Mouse (Mus musculus): ENCODE data around the gene Cdk17. TPM values are rescaled to one million over a fixed set of nuclear protein-coding genes. Genes with fewer than 3 reads are reported as not detected.

Gene Cdk17
- 50.6 and 60.3 TPM in 2 replicates for polyA plus RNA-seq (2012; rRNA removed)

GRCm38 (mm10) chr10:93160807-93161510 lies at the start of gene Cdk17:
Gene Cdk17, plus strand, starts transcription at chr10:93160875.

DNA sequence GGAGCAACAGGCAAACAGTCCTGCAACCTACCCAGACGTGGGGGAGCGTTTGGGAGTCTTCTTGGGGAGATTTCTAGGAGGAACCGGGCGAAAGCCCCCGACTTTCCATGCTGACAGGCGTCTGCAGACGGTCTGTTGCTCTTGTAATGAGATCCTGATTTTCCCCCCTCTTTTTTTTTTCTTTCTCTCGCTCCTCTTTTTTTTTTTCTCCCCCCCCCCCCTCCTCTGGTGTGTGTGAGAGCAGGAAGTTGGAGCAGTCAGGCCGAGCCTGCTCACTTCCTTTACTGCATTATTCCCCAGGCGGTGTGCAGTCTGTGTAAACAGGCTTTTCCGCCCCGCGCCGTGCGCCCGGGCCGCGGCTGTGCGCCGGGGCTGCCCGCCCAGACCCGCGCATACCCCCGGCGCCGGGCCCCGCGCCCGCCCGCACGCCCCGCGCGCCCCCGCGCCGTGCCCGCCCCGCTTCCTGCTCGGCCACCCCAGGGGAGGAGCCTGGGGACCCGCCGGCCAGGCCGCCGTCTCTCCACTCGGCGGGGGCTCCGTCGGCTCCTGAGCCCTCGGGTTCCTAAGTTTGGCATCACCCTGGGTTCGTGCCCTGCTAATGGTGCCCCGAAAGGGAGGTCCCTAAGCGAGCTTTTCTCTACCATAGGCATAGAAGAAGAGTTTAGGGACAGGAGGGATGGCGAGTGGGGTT lies 150.2 kb downstream of the Cdk17 start, which contains the start of gene Elk3:
Gene Elk3 (minus strand): TSS at position 415 of the 691 bp plus-strand sequence.

Other genes with a start within 250 kb of the Cdk17 start
- gene Cfap54, start 79.3 kb upstream of the Cdk17 start, polyA plus RNA-seq (2012; rRNA removed): 1.4 and 2.2 TPM in 2 replicates
- 11.8 and 19.7 TPM in 2 replicates for gene Elk3, start 150.3 kb downstream of the Cdk17 start, polyA plus RNA-seq (2012; rRNA removed)